9 mouse cellular contexts compared by ENCODE assay signal in the genomic region with DNA sequence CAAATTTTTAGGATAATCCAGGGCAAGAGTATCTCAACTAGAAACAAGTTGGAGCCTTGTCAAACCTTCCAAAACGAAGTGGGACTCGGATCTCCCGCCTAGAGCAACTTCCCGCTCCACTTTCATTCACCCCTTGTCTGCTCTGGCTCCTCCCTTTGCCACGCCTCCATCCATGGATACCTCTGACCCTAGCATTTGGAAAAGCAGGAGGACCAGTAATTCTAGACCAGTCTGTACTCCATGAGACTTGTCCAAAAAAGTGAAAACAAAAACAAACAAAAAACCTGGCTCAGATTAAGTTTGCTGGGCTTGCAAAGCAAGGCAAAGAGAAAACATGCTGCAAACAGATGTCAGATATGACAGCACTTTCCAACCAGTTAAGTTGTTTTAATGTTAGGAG. TPM values are rescaled to one million over a fixed set of nuclear protein-coding genes. Genes with fewer than 3 reads are reported as not detected.
DNase-seq lines count a peak whose midpoint lies in the region; ATAC-seq and TF ChIP-seq lines count a peak whose summit lies in the region.
"Had no signal": no experiment of that assay in that cellular context is flagged by ENCODE, and none has a peak within 500 bp of the region (broad histone marks: within the 10 kb centered on the region; RNA-seq: fewer than 3 reads in every experiment).

No protein-coding gene starts in this region.

- H3K4me1 ChIP-seq in lung, embryonic 14.5 days (ENCODE audit: insufficient read depth) = peaks cover 7% of the 10 kb centered on the region; the same call in 1 of the 2 replicates

- 8% methylated on average over 5 of the region's 5 CpGs for WGBS in lung, embryonic 14.5 days

- no peak overlapping the region for H3K9ac ChIP-seq in lung, embryonic 14.5 days
- H3K9ac ChIP-seq: limb, embryonic 15.5 days had no signal

- ATAC-seq in lung, embryonic 14.5 days (ENCODE audit: insufficient read depth) = peak; percentile 42; the same call in 1 of the 2 replicates
- ATAC-seq in megakaryocyte, adult 5-6 weeks (ENCODE audit: poor library complexity, severe bottlenecking) = peak; percentile 36; the same call in 1 of the 2 replicates

- DNase-seq in lung, embryonic 14.5 days = peak; percentile 27
- no peak for DNase-seq in lung, postnatal 25 days (ENCODE audit: low spot score)
- DNase-seq in embryo, embryonic 10.5 days (ENCODE audit: low spot score) = peak; percentile 54
- peak; percentile 21 for DNase-seq in kidney, postnatal 14 days
- DNase-seq in gastrocnemius, adult 8-10 months (ENCODE audit: low spot score in 2 of 2) = no peak
- DNase-seq in gastrocnemius, adult 18-20 months (ENCODE audit: low spot score) = no peak
- DNase-seq: gastrocnemius, postnatal 10 days had no signal

- peaks cover 8% of the 10 kb centered on the region; the same call in 1 of the 2 replicates for H3K36me3 ChIP-seq in lung, embryonic 14.5 days (ENCODE audit: insufficient read depth)
- H3K36me3 ChIP-seq: limb, embryonic 15.5 days had no signal

- TF ChIP-seq CTCF in lung, embryonic 14.5 days (IDR thresholded peaks at IDR 0.05; ENCODE audit: low read depth) = no peak

- peak overlapping the region; percentile 27; the same call in 1 of the 2 replicates for H3K27ac ChIP-seq in lung, embryonic 14.5 days (ENCODE audit: low read depth)
- H3K27ac ChIP-seq: limb, embryonic 15.5 days had no signal

- no peak overlapping the region for H3K4me3 ChIP-seq in lung, embryonic 14.5 days (ENCODE audit: low read depth, low read length)
- H3K4me3 ChIP-seq: limb, embryonic 15.5 days had no signal

- H3K4me2 ChIP-seq in lung, embryonic 14.5 days = 0 out of 2 replicates have a peak overlapping the region, but pooled peaks have one; percentile 10
- H3K4me2 ChIP-seq: limb, embryonic 15.5 days had no signal

- H3K9me3 ChIP-seq in lung, embryonic 14.5 days (ENCODE audit: low read depth, low read length) = no peaks in the 10 kb centered on the region
- H3K9me3 ChIP-seq: limb, embryonic 15.5 days had no signal

- H3K27me3 ChIP-seq in lung, embryonic 14.5 days (ENCODE audit: insufficient read depth, low read length) = no peaks in the 10 kb centered on the region
- H3K27me3 ChIP-seq: limb, embryonic 15.5 days had no signal

RNA-seq across cellular contexts. Expression of a gene that starts 1.6 kb away (rescaled TPM):
- polyA plus RNA-seq in lung, embryonic 14.5 days (2014; fragmentation: Nextera tagmentation; extraction: Ambion mirVana) = 35.3 and 36.7 TPM in 2 replicates
- 48.0 and 51.3 TPM in 2 replicates for total RNA-seq in megakaryocyte, adult 5-6 weeks (2015)
- total RNA-seq in megakaryocyte, adult 5-6 weeks (2017) = 51.5 and 56.5 TPM in 2 replicates
- total RNA-seq in gastrocnemius, adult 8-10 months (2022) = 1 to 10 TPM; 5.6 to 9.2 (median 8.1) TPM
- 1 to 10 TPM; 7.0 to 8.3 TPM for total RNA-seq in gastrocnemius, adult 18-20 months (2021)

Comparison
In these comparisons a context has a peak if more than half of its experiments do, and no peak if none do; other contexts are left out.
1. DNase-seq: peak in lung, embryonic 14.5 days (single experiment), embryo, embryonic 10.5 days (single experiment) and kidney, postnatal 14 days (single experiment); none in lung, postnatal 25 days (single experiment), gastrocnemius, adult 8-10 months (0 of 2) and gastrocnemius, adult 18-20 months (single experiment).
2. RNA of a gene that starts 1.6 kb away (total RNA-seq): 48.0 to 56.5 TPM in megakaryocyte, adult 5-6 weeks; 5.6 to 9.2 TPM in gastrocnemius, adult 8-10 months and 7.0 to 8.3 TPM in gastrocnemius, adult 18-20 months; every median in the first group is over 4 times any median in the second.